Mouse (Mus musculus): ENCODE data around the gene Ctss. TPM values are rescaled to one million over a fixed set of nuclear protein-coding genes. Genes with fewer than 3 reads are reported as not detected.
A peak's percentile ranks its signal among the peaks of the same experiment; 100 is the strongest.

The Ctss gene
- total and polyA plus RNA-seq, 3 experiments, result not detected

GRCm38 (mm10) chr3:95560738-95561137 lies 34.2 kb downstream of the Ctss start:
- H3K4me1 ChIP-seq (ENCODE audit: control insufficient read depth in 1 of 2, insufficient read depth in 2 of 2, low read length in 2 of 2), result no peaks in the 10 kb centered on the region; a peak in 1 of 4 replicates
- DNase-seq (ENCODE audit: low read depth, low spot score), result no peak
- peaks cover 16 to 29% of the 10 kb centered on the region in 2 experiments for H3K27me3 ChIP-seq (ENCODE audit: control insufficient read depth in 1 of 2, insufficient read depth in 2 of 2, low read length in 2 of 2)
- no peak overlapping the region for H3K27ac ChIP-seq (ENCODE audit: control insufficient read depth, low read depth, low read length)
- H3K79me2 ChIP-seq (ENCODE audit: control insufficient read depth, insufficient read depth, low read length, poor library complexity), result no peaks in the 10 kb centered on the region
- no peaks in the 10 kb centered on the region for H3K36me3 ChIP-seq (ENCODE audit: control insufficient read depth in 1 of 2, insufficient read depth in 2 of 2, low read length in 2 of 2)
- no peak overlapping the region for H3K4me3 ChIP-seq (ENCODE audit: control insufficient read depth in 1 of 2, insufficient read depth in 1 of 2, low read depth in 2 of 2, low read length in 2 of 2)
- H3K9ac ChIP-seq (ENCODE audit: control insufficient read depth, low read depth, low read length, poor library complexity, severe bottlenecking), result no peak overlapping the region
- H3K9me3 ChIP-seq (replicated peaks; ENCODE audit: insufficient read depth, low read length), result no peaks in the 10 kb centered on the region
- TF ChIP-seq MXI1 (IDR thresholded peaks at IDR 0.05; ENCODE audit: low read depth, low read length), result no peak
- peak; percentile 52; the same call in 1 of the 2 replicates for TF ChIP-seq ZNF384 (IDR thresholded peaks at IDR 0.05; ENCODE audit: low read depth, low read length)
- no peak for TF ChIP-seq GABPA (IDR thresholded peaks at IDR 0.05; ENCODE audit: low read depth, low read length)

GRCm38 (mm10) chr3:95561826-95562225 lies 35.2 kb downstream of the Ctss start:
- Histone ChIP-seq H3K27ac (ENCODE audit: control insufficient read depth, low read depth, low read length) (no peak overlapping the region), H3K4me1 (ENCODE audit: control insufficient read depth in 1 of 2, insufficient read depth in 2 of 2, low read length in 2 of 2) (no peaks in the 10 kb centered on the region; a peak in 1 of 4 replicates), H3K36me3 (ENCODE audit: control insufficient read depth in 1 of 2, insufficient read depth in 2 of 2, low read length in 2 of 2) (no peaks in the 10 kb centered on the region), H3K9me3 (replicated peaks; ENCODE audit: insufficient read depth, low read length) (no peaks in the 10 kb centered on the region), H3K9ac (ENCODE audit: control insufficient read depth, low read depth, low read length, poor library complexity, severe bottlenecking) (no peak overlapping the region), H3K4me3 (ENCODE audit: control insufficient read depth in 1 of 2, insufficient read depth in 1 of 2, low read depth in 2 of 2, low read length in 2 of 2) (no peak overlapping the region), H3K27me3 (ENCODE audit: control insufficient read depth in 1 of 2, insufficient read depth in 2 of 2, low read length in 2 of 2) (peaks cover 13 to 25% of the 10 kb centered on the region in 2 experiments), H3K79me2 (ENCODE audit: control insufficient read depth, insufficient read depth, low read length, poor library complexity) (no peaks in the 10 kb centered on the region)
- TF ChIP-seq ZNF384 (IDR thresholded peaks at IDR 0.05; ENCODE audit: low read depth, low read length) (peak; percentile 39; the same call in 1 of the 2 replicates), BHLHE40 (IDR thresholded peaks at IDR 0.05; ENCODE audit: borderline replicate concordance, low read depth, low read length) (no peak)
- DNase-seq (ENCODE audit: low read depth, low spot score), result no peak

- Histone ChIP-seq H3K4me1 (ENCODE audit: control insufficient read depth in 1 of 2, insufficient read depth in 2 of 2, low read length in 2 of 2) (no peaks in the 10 kb centered on the region), H3K9me3 (replicated peaks; ENCODE audit: insufficient read depth, low read length) (no peaks in the 10 kb centered on the region), H3K27ac (ENCODE audit: control insufficient read depth, low read depth, low read length) (no peak overlapping the region), H3K9ac (ENCODE audit: control insufficient read depth, low read depth, low read length, poor library complexity, severe bottlenecking) (no peak overlapping the region), H3K36me3 (ENCODE audit: control insufficient read depth in 1 of 2, insufficient read depth in 2 of 2, low read length in 2 of 2) (no peaks in the 10 kb centered on the region), H3K4me3 (ENCODE audit: control insufficient read depth in 1 of 2, insufficient read depth in 1 of 2, low read depth in 2 of 2, low read length in 2 of 2) (no peak overlapping the region), H3K79me2 (ENCODE audit: control insufficient read depth, insufficient read depth, low read length, poor library complexity) (no peaks in the 10 kb centered on the region), H3K27me3 (ENCODE audit: control insufficient read depth in 1 of 2, insufficient read depth in 2 of 2, low read length in 2 of 2) (peaks cover 5 to 18% of the 10 kb centered on the region in 2 experiments)
- TF ChIP-seq TBP (IDR thresholded peaks at IDR 0.05; ENCODE audit: low read depth, low read length) (peak; percentile 89), RCOR1 (IDR thresholded peaks at IDR 0.05; ENCODE audit: low read depth, low read length) (no peak), TAL1 (IDR thresholded peaks at IDR 0.05; ENCODE audit: low read length) (no peak), USF2 (IDR thresholded peaks at IDR 0.05; ENCODE audit: borderline replicate concordance in 1 of 2, insufficient read depth in 1 of 2, low read depth in 1 of 2, low read length in 2 of 2) (no peak)
- no peak for DNase-seq (ENCODE audit: low read depth, low spot score)
Measured at GRCm38 (mm10) chr3:95569585-95569984, 43.0 kb downstream of the Ctss start.
